Mouse (Mus musculus) kidney, adult 2 months (tissue): ENCODE measurements around the gene Pigw.

ENCODE experiments used
- CTCF ChIP-seq: fragments of 200-500 bp; conservative IDR thresholded peaks from 2 replicates; pipeline ENCODE4 v1.5.1; 2011; ENCODE audit warnings: low read depth, mild to moderate bottlenecking, control low read depth, low read length, moderate library complexity, mixed read lengths; ENCODE audit not compliant: insufficient read depth, insufficient read length
- POLR2A ChIP-seq: fragments of 200-500 bp; IDR thresholded peaks from one replicate; pipeline ENCODE4 v1.6.1; 2011; ENCODE audit warnings: low read depth, low read length, control low read depth

- TF ChIP-seq CTCF (no peak), POLR2A (no peak)
Measured at GRCm38 (mm10) chr11:84888025-84888424, 7.9 kb upstream of the Pigw start.
